In genomic region chr8:128391182-128391760, GRCm38 (mm10) we compare ENCODE assay signal across 17 mouse cellular contexts. TPM values are rescaled to one million over a fixed set of nuclear protein-coding genes. Genes with fewer than 3 reads are reported as not detected.
DNase-seq lines count a peak whose midpoint lies in the region; ATAC-seq lines count a peak whose summit lies in the region.
"Had no signal": no experiment of that assay in that cellular context is flagged by ENCODE, and none has a peak within 500 bp of the region (broad histone marks: within the 10 kb centered on the region; RNA-seq: fewer than 3 reads in every experiment).

No protein-coding gene starts in this region.

- H3K9ac ChIP-seq in heart, embryonic 15.5 days, result no peak overlapping the region
- H3K9ac ChIP-seq: hindbrain, embryonic 12.5 days; neural tube, embryonic 12.5 days had no signal

- no peak overlapping the region for H3K4me2 ChIP-seq in heart, embryonic 15.5 days
- H3K4me2 ChIP-seq: hindbrain, embryonic 12.5 days; neural tube, embryonic 12.5 days had no signal

- H3K9me3 ChIP-seq in heart, embryonic 15.5 days (replicated peaks), result no peaks in the 10 kb centered on the region
- H3K9me3 ChIP-seq: hindbrain, embryonic 12.5 days; neural tube, embryonic 12.5 days had no signal

- H3K27ac ChIP-seq in heart, embryonic 15.5 days, result peak overlapping the region; percentile 32
- H3K27ac ChIP-seq: hindbrain, embryonic 12.5 days; neural tube, embryonic 12.5 days had no signal

- no peak for ATAC-seq in heart, embryonic 15.5 days (replicated peaks; ENCODE audit: insufficient number of reproducible peaks, insufficient read depth, low FRiP score, low read depth)
- ATAC-seq in CD4-positive, CD25-positive, alpha-beta regulatory T cell, adult 4 months, result peak; percentile 67
- peak; percentile 27 to 30; a peak in 1 of 4 replicates for ATAC-seq in hematopoietic stem cell, adult 5-6 weeks (replicated peaks in 1 of 2; ENCODE audit: insufficient read depth in 1 of 2, low FRiP score in 2 of 2, low TSS enrichment in 1 of 2, low read depth in 1 of 2, poor library complexity in 2 of 2, severe bottlenecking in 2 of 2)

- no peak for DNase-seq in heart, postnatal 4 days
- peak; percentile 46 for DNase-seq in thymus, postnatal 14 days
- DNase-seq in adrenal gland, postnatal 10 days, result no peak
- no peak for DNase-seq in kidney, adult 11 months
- DNase-seq: cerebellum, adult 11 months; cerebellum, postnatal 36 days; gastrocnemius, postnatal 36 days; kidney, postnatal 10 days; layer of hippocampus, adult 9-11 months; liver; lung, adult 2 months had no signal

- peaks cover 78% of the 10 kb centered on the region for H3K4me1 ChIP-seq in heart, embryonic 15.5 days (replicated peaks)
- H3K4me1 ChIP-seq: hindbrain, embryonic 12.5 days had no signal

- 70% methylated on average over 4 of the region's 4 CpGs for WGBS in heart, embryonic 15.5 days

- 0 out of 2 replicates have a peak, but pooled peaks cover 3% of the 10 kb centered on the region for H3K36me3 ChIP-seq in heart, embryonic 15.5 days
- H3K36me3 ChIP-seq: hindbrain, embryonic 12.5 days; neural tube, embryonic 12.5 days had no signal

- no peak overlapping the region for H3K4me3 ChIP-seq in heart, embryonic 15.5 days
- H3K4me3 ChIP-seq: hindbrain, embryonic 12.5 days; neural tube, embryonic 12.5 days had no signal

- H3K27me3 ChIP-seq in heart, embryonic 15.5 days, result no peaks in the 10 kb centered on the region
- H3K27me3 ChIP-seq: CH12.LX; hindbrain, embryonic 12.5 days; neural tube, embryonic 12.5 days had no signal

RNA-seq across cellular contexts. Expression of gene Nrp1, which starts 32.9 kb away (rescaled TPM):
- 138 and 147 TPM in 2 replicates for polyA plus RNA-seq in heart, embryonic 15.5 days (2015; fragmentation: Nextera tagmentation; extraction: Ambion mirVana)
- total RNA-seq in heart, postnatal 4 days (2021), result 100 to 1,000 TPM; 153 to 156 TPM
- 100 to 1,000 TPM; 219 to 377 TPM for polyA plus RNA-seq in CD4-positive, CD25-positive, alpha-beta regulatory T cell, adult 4 months (2017; shearing (Covaris generic))
- total RNA-seq in hematopoietic stem cell, adult 5-6 weeks (2017), result 2.1 and 2.4 TPM in 2 replicates
- 100 to 1,000 TPM in 1 of 2 experiments, 10 to 100 TPM in 1; 95.7 to 143 TPM for total RNA-seq in adrenal gland, postnatal 10 days (2021)

Comparison
In these comparisons a context has a peak if more than half of its experiments do, and no peak if none do; other contexts are left out.
1. RNA of gene Nrp1, which starts 32.9 kb away (total RNA-seq): 153 to 156 TPM in heart, postnatal 4 days and 95.7 to 143 TPM in adrenal gland, postnatal 10 days; 2.1 to 2.4 TPM in hematopoietic stem cell, adult 5-6 weeks; every median in the first group is over 10 times any median in the second.